In genomic region chr1:37419420-37419819, GRCm38 (mm10) we compare ENCODE assay signal across 8 mouse cellular contexts. TPM values are rescaled to one million over a fixed set of nuclear protein-coding genes. Genes with fewer than 3 reads are reported as not detected.
DNase-seq lines count a peak whose midpoint lies in the region; ATAC-seq and TF ChIP-seq lines count a peak whose summit lies in the region.

No protein-coding gene starts in this region.

- H3K4me2 ChIP-seq in kidney, embryonic 15.5 days = no peak overlapping the region
- H3K4me2 ChIP-seq in liver, postnatal 0 days (ENCODE audit: low read depth, low read length) = no peak overlapping the region

- peak; percentile 54 for DNase-seq in kidney, adult 9 months
- peak; percentile 27 to 41 for DNase-seq in adrenal gland, postnatal 36 days
- peak; percentile 73 for DNase-seq in gastrocnemius, postnatal 10 days
- peak; percentile 54 for DNase-seq in liver, postnatal 0 days
- peak; percentile 71 for DNase-seq in spleen, adult 12 weeks (ENCODE audit: low spot score)
- DNase-seq in forebrain, embryonic 10.5 days (ENCODE audit: extremely low spot score, low spot score) = no peak

- no peak for ATAC-seq in kidney, embryonic 15.5 days (replicated peaks; ENCODE audit: low FRiP score)
- ATAC-seq in liver, postnatal 0 days = peak; percentile 93

- 90% methylated on average over 1 of the region's 1 CpGs for WGBS in kidney, embryonic 15.5 days
- WGBS in liver, postnatal 0 days (ENCODE audit: insufficient replicate concordance) = 100% methylated on average over 1 of the region's 1 CpGs
- 85% methylated on average over 1 of the region's 1 CpGs for WGBS in forebrain, embryonic 10.5 days

- H3K4me1 ChIP-seq in kidney, embryonic 15.5 days = no peaks in the 10 kb centered on the region
- peaks cover 5% of the 10 kb centered on the region; the same call in 1 of the 2 replicates for H3K4me1 ChIP-seq in E14TG2a.4 (replicated peaks; ENCODE audit: low read depth, low read length)
- no peaks in the 10 kb centered on the region for H3K4me1 ChIP-seq in liver, postnatal 0 days (ENCODE audit: insufficient read depth)
- H3K4me1 ChIP-seq in forebrain, embryonic 10.5 days = no peaks in the 10 kb centered on the region

- H3K9ac ChIP-seq in kidney, embryonic 15.5 days = no peak overlapping the region
- H3K9ac ChIP-seq in liver, postnatal 0 days (replicated peaks) = no peak overlapping the region

- peaks cover 4% of the 10 kb centered on the region; the same call in 1 of the 2 replicates for H3K9me3 ChIP-seq in kidney, embryonic 15.5 days (replicated peaks)
- H3K9me3 ChIP-seq in E14TG2a.4 (ENCODE audit: low read length) = peaks cover 10% of the 10 kb centered on the region
- peaks cover 7% of the 10 kb centered on the region; the same call in 1 of the 2 replicates for H3K9me3 ChIP-seq in liver, postnatal 0 days (ENCODE audit: low read length)
- H3K9me3 ChIP-seq in forebrain, embryonic 10.5 days = peaks cover 16% of the 10 kb centered on the region

- TF ChIP-seq EP300 in liver, postnatal 0 days (IDR thresholded peaks at IDR 0.05; ENCODE audit: low read depth) = no peak

- no peak overlapping the region for H3K27ac ChIP-seq in kidney, embryonic 15.5 days
- H3K27ac ChIP-seq in liver, postnatal 0 days (ENCODE audit: low read depth) = no peak overlapping the region
- no peak overlapping the region for H3K27ac ChIP-seq in forebrain, embryonic 10.5 days

- peaks cover 74% of the 10 kb centered on the region for H3K36me3 ChIP-seq in kidney, embryonic 15.5 days
- H3K36me3 ChIP-seq in E14TG2a.4 (ENCODE audit: insufficient read depth, low read length) = peaks cover 34% of the 10 kb centered on the region
- H3K36me3 ChIP-seq in liver, postnatal 0 days (replicated peaks; ENCODE audit: insufficient read depth, low read length) = peaks cover 19% of the 10 kb centered on the region
- H3K36me3 ChIP-seq in forebrain, embryonic 10.5 days (replicated peaks) = peaks cover 67% of the 10 kb centered on the region

- peak; percentile 97 for TF ChIP-seq CTCF in E14TG2a.4 (conservative IDR thresholded peaks at IDR 0.05; ENCODE audit: low read length)
- TF ChIP-seq CTCF in liver, postnatal 0 days (IDR thresholded peaks at IDR 0.05; ENCODE audit: low read depth) = peak; percentile 100

- H3K27me3 ChIP-seq in kidney, embryonic 15.5 days = no peaks in the 10 kb centered on the region
- H3K27me3 ChIP-seq in E14TG2a.4 (ENCODE audit: insufficient read depth, low read length) = no peaks in the 10 kb centered on the region
- no peaks in the 10 kb centered on the region for H3K27me3 ChIP-seq in liver, postnatal 0 days (ENCODE audit: insufficient read depth, low read length)
- H3K27me3 ChIP-seq in forebrain, embryonic 10.5 days (ENCODE audit: poor library complexity, severe bottlenecking) = no peaks in the 10 kb centered on the region

- no peak overlapping the region for H3K4me3 ChIP-seq in kidney, embryonic 15.5 days (replicated peaks)
- H3K4me3 ChIP-seq in E14TG2a.4 (replicated peaks; ENCODE audit: low read length) = no peak overlapping the region
- H3K4me3 ChIP-seq in liver, postnatal 0 days (ENCODE audit: low read depth, low read length) = no peak overlapping the region
- H3K4me3 ChIP-seq in forebrain, embryonic 10.5 days = no peak overlapping the region

RNA-seq across cellular contexts. Expression of gene Coa5, which starts 10.5 kb away (rescaled TPM):
- polyA plus RNA-seq in kidney, embryonic 15.5 days (2015; fragmentation: Nextera tagmentation; extraction: Ambion mirVana) = 48.8 and 48.9 TPM in 2 replicates
- 100 to 1,000 TPM; 103 to 112 TPM for total RNA-seq in adrenal gland, postnatal 36 days (2021)
- 100 to 1,000 TPM in 1 of 2 experiments, 10 to 100 TPM in 1; 92.3 to 105 TPM for total RNA-seq in gastrocnemius, postnatal 10 days (2021)
- 19.6 and 23.0 TPM in 2 replicates for polyA plus RNA-seq in liver, postnatal 0 days (2015; fragmentation: Nextera tagmentation; extraction: Ambion mirVana)
- 62.4 and 64.3 TPM in 2 replicates for polyA plus RNA-seq in forebrain, embryonic 10.5 days (2016; fragmentation: Nextera tagmentation; extraction: Ambion mirVana)

RNA-seq across cellular contexts. Expression of gene Unc50, which starts 10.5 kb away (rescaled TPM):
- 128 and 140 TPM in 2 replicates for polyA plus RNA-seq in kidney, embryonic 15.5 days (2015; fragmentation: Nextera tagmentation; extraction: Ambion mirVana)
- 10 to 100 TPM; 65.1 to 73.8 TPM for total RNA-seq in adrenal gland, postnatal 36 days (2021)
- 10 to 100 TPM; 25.8 to 28.0 TPM for total RNA-seq in gastrocnemius, postnatal 10 days (2021)
- polyA plus RNA-seq in liver, postnatal 0 days (2015; fragmentation: Nextera tagmentation; extraction: Ambion mirVana) = 77.0 and 78.6 TPM in 2 replicates
- polyA plus RNA-seq in forebrain, embryonic 10.5 days (2016; fragmentation: Nextera tagmentation; extraction: Ambion mirVana) = 113 and 122 TPM in 2 replicates
